Mouse (Mus musculus) heart, postnatal 36 days (tissue): ENCODE measurements around the gene Gm20747. TPM values are rescaled to one million over a fixed set of nuclear protein-coding genes. Genes with fewer than 3 reads are reported as not detected.
"Not testable (repeated sequence)": the region's sequence is repeated elsewhere in the genome, so short reads cannot be mapped to it uniquely, and the experiment has no call there.

Source experiments
- DNase-seq, 2 experiments: peaks; one replicate each; pipeline ENCODE4 v3.0.0; 2021 to 2022
- intact Hi-C: fragments of 180-260 bp; cut with DNase I; formaldehyde crosslinking; loops from one replicate; pipeline ENCODE4 v1.15.1; 2025
- total RNA-seq, 2 experiments: library from RNA; stranded (reverse); gene quantifications; 2 replicates each; pipeline ENCODE4 v1.2.3; 2021

The Gm20747 gene
- not detected for total RNA-seq

GRCm38 (mm10) chrY:53418191-53418590, at the start of gene Gm20747:
Gene Gm20747 (minus strand): TSS chrY:53418291.
- intact Hi-C loops, DNase-seq: not testable (repeated sequence)
